Mouse (Mus musculus): ENCODE measurements around the gene Aldh2. TPM values are rescaled to one million over a fixed set of nuclear protein-coding genes. Genes with fewer than 3 reads are reported as not detected.
"Not testable (repeated sequence)": the region's sequence is repeated elsewhere in the genome, so short reads cannot be mapped to it uniquely, and the experiment has no call there.

Gene Aldh2
- polyA plus RNA-seq, 1 experiment from 2014 or later: 235 TPM

DNA sequence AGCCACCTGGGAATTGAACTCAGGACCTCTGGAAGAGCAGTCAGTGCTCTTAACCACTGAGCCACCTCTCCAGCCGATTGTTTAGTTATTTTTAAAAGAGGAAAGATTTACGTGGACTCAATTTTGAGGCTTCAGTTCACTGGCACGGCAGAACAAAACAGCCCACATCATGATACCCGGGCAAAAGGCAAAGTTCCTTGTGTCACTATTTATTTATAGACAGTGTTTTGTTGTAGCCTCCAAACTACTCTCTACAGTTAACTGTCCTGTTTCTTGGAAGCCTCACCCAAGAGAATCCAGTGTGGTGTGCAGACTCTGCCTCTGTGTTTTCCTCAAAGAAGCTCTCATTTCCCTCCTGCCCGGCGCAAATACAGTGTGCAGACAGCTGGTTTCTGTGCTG, 18.4 kb upstream of the Aldh2 start:
- H3K9me3 ChIP-seq: no peaks in the 10 kb centered on the region
- no peak overlapping the region for H3K27ac ChIP-seq
- no peak overlapping the region for H3K4me3 ChIP-seq
- H3K27me3 ChIP-seq: no peaks in the 10 kb centered on the region
- WGBS: 74% methylated on average over 6 of the region's 6 CpGs
- ATAC-seq (ENCODE audit: insufficient number of reproducible peaks, insufficient read depth, low FRiP score, low TSS enrichment): no peak
- H3K4me2 ChIP-seq (replicated peaks): no peak overlapping the region
- H3K9ac ChIP-seq: no peak overlapping the region
- H3K36me3 ChIP-seq: no peaks in the 10 kb centered on the region
- no peaks in the 10 kb centered on the region for H3K4me1 ChIP-seq

DNA sequence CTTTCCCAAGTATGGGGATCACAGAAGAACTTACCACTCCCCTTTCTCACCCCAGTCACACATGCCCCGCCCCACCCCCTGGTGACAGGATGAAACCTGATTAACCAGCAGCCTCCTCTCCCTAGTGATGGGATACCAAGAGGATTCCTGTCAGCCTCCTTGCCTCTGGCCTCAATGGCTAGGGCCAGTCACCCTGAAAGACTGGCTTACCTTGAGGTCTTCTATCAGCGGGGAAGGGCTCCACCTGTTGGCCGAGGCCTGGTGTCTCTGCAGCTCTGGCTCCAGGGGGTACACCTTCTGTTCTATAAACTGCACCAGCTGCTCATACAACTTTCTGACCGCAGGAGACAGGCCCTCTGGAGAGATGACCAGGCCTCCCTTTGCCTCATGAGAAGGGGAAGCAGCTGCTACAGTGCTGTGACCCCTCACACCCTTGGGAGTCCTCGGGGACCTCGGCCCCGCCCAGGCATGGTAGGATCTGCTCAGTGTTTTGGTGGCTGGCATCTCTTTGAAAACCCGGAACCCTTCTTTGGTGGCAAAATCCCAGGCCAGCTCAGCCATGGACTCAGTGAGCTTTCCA, 16.0 kb upstream of the Aldh2 start:
- H3K36me3 ChIP-seq; H3K27me3 ChIP-seq; H3K9me3 ChIP-seq; H3K4me1 ChIP-seq; H3K4me2 ChIP-seq (replicated peaks); ATAC-seq (ENCODE audit: insufficient number of reproducible peaks, insufficient read depth, low FRiP score, low TSS enrichment); H3K27ac ChIP-seq; H3K9ac ChIP-seq; H3K4me3 ChIP-seq: not testable (repeated sequence)
- WGBS: 61% methylated on average over 8 of the region's 8 CpGs

DNA sequence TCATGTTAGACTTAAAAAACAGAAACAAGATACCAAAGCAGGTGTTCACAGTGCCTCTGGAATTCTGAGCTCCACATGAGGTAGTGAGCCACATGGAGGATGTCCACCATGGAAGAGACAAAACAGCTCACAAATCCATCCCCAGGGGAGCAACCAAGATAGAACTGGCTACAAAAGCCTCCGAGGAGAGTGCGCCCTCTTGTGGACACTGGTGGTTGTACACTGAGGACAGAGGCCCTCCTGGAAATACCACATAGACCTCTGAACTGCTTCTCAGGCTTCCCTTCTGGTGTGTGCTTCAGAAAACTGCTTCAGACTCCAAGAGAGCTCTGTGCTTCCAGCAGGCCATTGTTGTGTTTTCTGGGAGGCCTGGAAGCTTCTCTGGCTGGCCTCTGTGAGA, 12.5 kb upstream of the Aldh2 start:
- 3% methylated on average over 2 of the region's 2 CpGs for WGBS
- H3K4me2 ChIP-seq (replicated peaks): no peak overlapping the region
- ATAC-seq (ENCODE audit: insufficient number of reproducible peaks, insufficient read depth, low FRiP score, low TSS enrichment): no peak

DNA sequence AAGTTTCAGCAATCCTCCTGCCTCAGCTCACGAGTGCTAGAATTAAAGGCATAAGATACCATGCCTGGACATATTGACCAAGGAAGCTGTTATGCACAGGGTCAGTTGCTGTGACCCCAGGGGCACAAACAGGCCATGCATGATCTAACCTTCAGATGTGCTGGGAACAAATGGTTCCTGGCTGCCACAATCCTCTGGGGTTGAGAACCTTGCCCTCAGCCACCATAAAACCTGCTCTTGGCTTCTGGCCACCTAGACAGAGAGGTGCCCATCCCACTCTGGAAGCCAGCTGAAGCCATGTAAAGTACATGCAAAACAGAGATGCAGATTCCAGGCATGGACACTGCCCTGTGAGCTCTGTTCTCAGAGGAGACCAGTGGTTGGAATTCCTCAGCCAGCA, 10.2 kb upstream of the Aldh2 start:
- H3K27ac ChIP-seq; H3K4me2 ChIP-seq (replicated peaks); H3K9ac ChIP-seq; H3K4me3 ChIP-seq; H3K9me3 ChIP-seq; ATAC-seq (ENCODE audit: insufficient number of reproducible peaks, insufficient read depth, low FRiP score, low TSS enrichment); H3K27me3 ChIP-seq; H3K4me1 ChIP-seq; H3K36me3 ChIP-seq: not testable (repeated sequence)
- 63% methylated on average over 1 of the region's 1 CpGs for WGBS

More for the DNA sequence above, 12.5 kb upstream of the Aldh2 start:
- Histone ChIP-seq H3K4me1 (no peaks in the 10 kb centered on the region), H3K9ac (no peak overlapping the region), H3K27ac (no peak overlapping the region), H3K36me3 (no peaks in the 10 kb centered on the region), H3K27me3 (no peaks in the 10 kb centered on the region), H3K9me3 (no peaks in the 10 kb centered on the region), H3K4me3 (no peak overlapping the region)

DNA sequence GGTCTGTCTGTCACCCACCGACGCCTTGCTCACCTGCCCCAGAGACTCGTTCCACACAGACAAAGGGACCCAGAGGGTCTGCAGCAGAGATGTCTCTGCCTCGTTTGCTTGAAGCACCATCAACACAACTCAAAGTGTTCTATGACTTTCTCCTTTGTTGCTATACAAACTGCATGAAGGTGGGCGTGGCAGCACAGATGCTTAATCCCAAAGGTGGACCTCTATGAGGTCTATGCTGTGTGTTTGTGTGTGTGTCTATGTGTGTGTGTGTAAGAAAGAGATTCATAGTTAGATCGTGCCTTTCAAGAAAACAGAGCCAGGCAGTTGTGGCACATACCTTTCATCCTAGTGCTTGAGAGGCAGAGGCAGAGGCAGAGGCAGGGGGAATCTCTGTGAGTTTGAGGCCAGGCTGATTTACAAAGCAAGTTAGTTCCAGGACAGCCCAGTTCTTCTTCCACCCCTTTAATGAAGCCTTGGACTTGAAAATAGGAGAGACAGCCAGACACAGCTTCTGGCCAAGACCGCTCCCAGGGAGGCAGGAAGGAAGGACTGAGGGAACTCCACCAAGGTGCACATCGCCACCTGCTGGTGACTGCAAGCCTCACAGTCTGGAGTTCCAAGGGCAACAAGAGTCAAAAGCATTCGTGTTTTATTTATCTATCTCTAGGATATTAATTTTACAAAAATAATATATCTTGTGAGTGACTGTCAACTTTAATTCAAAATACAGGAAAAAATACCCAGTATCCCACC, 8.1 kb upstream of the Aldh2 start:
- no peak overlapping the region for H3K4me2 ChIP-seq (replicated peaks)
- WGBS: 28% methylated on average over 9 of the region's 9 CpGs
- H3K4me3 ChIP-seq: no peak overlapping the region
- H3K4me1 ChIP-seq: no peaks in the 10 kb centered on the region
- H3K9ac ChIP-seq: no peak overlapping the region
- no peaks in the 10 kb centered on the region for H3K36me3 ChIP-seq
- no peaks in the 10 kb centered on the region for H3K27me3 ChIP-seq
- ATAC-seq (ENCODE audit: insufficient number of reproducible peaks, insufficient read depth, low FRiP score, low TSS enrichment): no peak
- H3K27ac ChIP-seq: no peak overlapping the region
- no peaks in the 10 kb centered on the region for H3K9me3 ChIP-seq

DNA sequence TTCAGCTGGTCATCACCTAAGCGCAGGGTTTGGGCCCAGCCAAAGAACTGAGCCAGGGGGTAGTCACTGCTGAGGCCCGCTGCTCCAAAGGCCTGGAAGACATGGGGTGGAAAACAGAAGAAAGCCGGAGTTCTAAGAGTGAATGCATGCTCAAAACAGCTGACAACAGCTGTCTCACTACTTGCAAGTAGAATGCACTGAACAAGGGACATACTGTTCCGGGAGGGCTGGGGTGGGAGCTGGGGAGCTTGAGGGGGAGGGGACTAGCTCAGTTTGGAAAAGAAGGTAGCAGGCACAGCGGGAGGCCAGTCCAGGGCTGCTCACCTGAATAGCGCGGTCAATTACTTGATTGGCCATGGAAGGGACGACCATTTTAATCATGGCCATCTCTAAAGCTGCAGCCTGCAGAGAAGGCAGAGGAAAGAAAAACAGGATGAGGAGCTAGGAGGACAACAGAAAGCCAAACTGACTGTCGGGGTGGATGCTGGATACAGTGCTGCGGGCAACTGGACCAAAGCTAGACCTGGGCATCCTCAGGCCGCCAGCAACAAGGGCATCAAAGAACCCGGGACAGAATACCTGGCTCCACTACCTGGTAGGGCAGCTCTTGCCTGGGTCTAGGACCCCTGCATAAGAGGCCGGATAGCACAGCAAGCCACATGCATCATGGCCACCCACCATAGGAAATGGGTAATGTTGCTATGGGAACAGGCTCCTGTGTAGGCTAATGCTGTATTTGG, 5.4 kb upstream of the Aldh2 start:
- no peak overlapping the region for H3K9ac ChIP-seq
- H3K36me3 ChIP-seq: no peaks in the 10 kb centered on the region
- no peak overlapping the region for H3K4me3 ChIP-seq
- no peaks in the 10 kb centered on the region for H3K27me3 ChIP-seq
- WGBS: 53% methylated on average over 13 of the region's 13 CpGs
- peaks cover 4% of the 10 kb centered on the region; the same call in 1 of the 2 replicates for H3K4me1 ChIP-seq
- no peak overlapping the region for H3K4me2 ChIP-seq (replicated peaks)
- ATAC-seq (ENCODE audit: insufficient number of reproducible peaks, insufficient read depth, low FRiP score, low TSS enrichment): no peak
- no peak overlapping the region for H3K27ac ChIP-seq
- no peaks in the 10 kb centered on the region for H3K9me3 ChIP-seq

DNA sequence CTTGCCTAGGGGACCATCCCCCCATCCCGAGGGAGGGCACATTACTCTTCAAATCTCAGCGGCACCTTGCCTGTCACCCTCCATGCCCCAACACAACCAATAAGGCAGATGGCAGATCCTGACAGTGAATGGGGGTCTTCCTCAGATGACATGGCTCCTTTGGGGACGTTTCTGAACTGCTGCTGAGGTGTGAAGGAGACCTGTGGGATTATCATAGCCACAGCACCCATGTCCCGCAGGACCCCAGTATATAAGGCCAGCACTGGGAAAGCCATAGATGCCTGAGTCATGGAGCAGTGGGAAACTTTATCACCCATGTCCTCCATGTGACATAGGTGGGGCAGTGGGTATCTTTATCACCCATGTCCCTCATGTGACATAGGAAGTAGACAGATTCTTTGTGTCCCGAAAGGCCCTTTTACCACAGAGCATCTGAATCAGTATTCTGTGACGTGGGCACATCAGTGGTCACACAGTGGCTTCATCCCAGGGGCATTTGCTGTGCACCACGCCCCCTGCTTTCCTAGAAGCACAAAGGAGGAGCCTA, 4.4 kb upstream of the Aldh2 start:
- Histone ChIP-seq H3K4me3 (no peak overlapping the region), H3K36me3 (no peaks in the 10 kb centered on the region), H3K27ac (no peak overlapping the region), H3K27me3 (no peaks in the 10 kb centered on the region), H3K9ac (no peak overlapping the region), H3K4me1 (peaks cover 4% of the 10 kb centered on the region; the same call in 1 of the 2 replicates), H3K4me2 (replicated peaks) (no peak overlapping the region), H3K9me3 (no peaks in the 10 kb centered on the region)
- ATAC-seq (ENCODE audit: insufficient number of reproducible peaks, insufficient read depth, low FRiP score, low TSS enrichment): no peak
- WGBS: 74% methylated on average over 7 of the region's 7 CpGs

DNA sequence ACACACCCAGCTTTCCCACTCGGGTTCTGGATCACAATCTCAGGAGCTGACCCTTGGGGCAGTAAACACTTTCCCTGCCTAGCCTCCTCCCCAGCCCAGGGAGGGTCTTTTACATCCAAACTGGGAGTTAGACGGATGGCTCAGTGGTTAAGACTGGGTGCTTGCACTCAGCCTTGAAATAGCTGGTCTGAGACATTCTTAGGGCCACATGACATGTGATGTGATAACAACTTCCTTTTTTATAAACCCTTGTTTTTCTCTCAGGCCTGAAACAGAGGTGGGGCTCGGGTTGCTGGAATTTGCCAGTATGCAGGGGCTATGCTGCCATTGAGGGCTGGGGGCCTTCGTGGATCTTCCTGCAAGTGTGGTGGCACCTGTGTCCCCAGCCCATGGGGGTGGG, 3.7 kb upstream of the Aldh2 start:
- Histone ChIP-seq H3K9me3 (no peaks in the 10 kb centered on the region), H3K4me2 (replicated peaks) (no peak overlapping the region), H3K27me3 (no peaks in the 10 kb centered on the region), H3K4me3 (no peak overlapping the region), H3K9ac (no peak overlapping the region), H3K36me3 (no peaks in the 10 kb centered on the region), H3K27ac (no peak overlapping the region), H3K4me1 (peaks cover 4% of the 10 kb centered on the region; the same call in 1 of the 2 replicates)
- ATAC-seq (ENCODE audit: insufficient number of reproducible peaks, insufficient read depth, low FRiP score, low TSS enrichment): no peak
- 68% methylated on average over 4 of the region's 4 CpGs for WGBS

DNA sequence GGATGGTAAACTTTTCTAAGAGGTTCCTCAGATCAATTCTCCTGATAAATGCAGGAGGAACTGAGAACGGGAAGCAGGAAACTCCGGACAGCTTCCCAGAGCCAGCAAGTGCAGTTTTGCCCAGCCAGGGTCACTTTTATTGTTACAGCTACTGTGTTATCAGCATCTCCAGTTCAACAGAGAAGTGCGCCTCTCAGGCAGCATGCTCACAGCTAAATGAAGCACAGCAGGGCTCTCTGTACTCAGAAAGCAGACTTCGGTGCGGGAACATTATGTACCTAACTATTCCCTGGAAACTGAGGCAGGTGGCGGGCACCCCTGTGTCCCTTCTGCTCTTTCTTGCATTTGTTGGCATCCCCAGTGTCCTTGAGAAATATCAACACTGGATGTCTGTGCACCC, 2.6 kb upstream of the Aldh2 start:
- 77% methylated on average over 6 of the region's 6 CpGs for WGBS
- Histone ChIP-seq H3K9ac (no peak overlapping the region), H3K27me3 (no peaks in the 10 kb centered on the region), H3K4me3 (no peak overlapping the region), H3K27ac (no peak overlapping the region), H3K36me3 (no peaks in the 10 kb centered on the region), H3K9me3 (no peaks in the 10 kb centered on the region), H3K4me2 (replicated peaks) (no peak overlapping the region), H3K4me1 (peaks cover 14% of the 10 kb centered on the region; the same call in 1 of the 2 replicates)
- no peak for ATAC-seq (ENCODE audit: insufficient number of reproducible peaks, insufficient read depth, low FRiP score, low TSS enrichment)

DNA sequence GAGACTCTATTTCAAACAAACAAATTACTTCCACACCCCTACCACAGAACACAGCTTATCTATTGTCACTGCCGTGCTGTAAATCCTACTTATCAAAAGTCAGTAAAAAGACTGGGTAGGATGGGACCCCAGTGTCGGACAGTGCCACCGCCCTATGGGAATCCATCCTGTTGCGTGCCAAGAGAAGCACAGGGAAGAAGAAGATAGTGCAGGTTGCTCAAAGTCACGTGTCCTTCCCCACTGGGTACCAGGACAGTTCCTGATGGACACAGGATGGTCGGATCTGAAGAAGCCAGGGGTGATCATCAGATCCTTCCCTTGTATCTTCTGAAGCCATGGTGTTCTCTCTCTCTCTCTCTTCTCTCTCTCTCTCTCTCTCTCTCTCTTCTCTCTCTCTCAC, 2.1 kb upstream of the Aldh2 start:
- Histone ChIP-seq H3K36me3 (no peaks in the 10 kb centered on the region), H3K9me3 (no peaks in the 10 kb centered on the region), H3K4me1 (peaks cover 15% of the 10 kb centered on the region; the same call in 1 of the 2 replicates), H3K4me3 (no peak overlapping the region), H3K27me3 (no peaks in the 10 kb centered on the region), H3K4me2 (replicated peaks) (no peak overlapping the region), H3K27ac (no peak overlapping the region), H3K9ac (no peak overlapping the region)
- WGBS: 80% methylated on average over 6 of the region's 6 CpGs
- no peak for ATAC-seq (ENCODE audit: insufficient number of reproducible peaks, insufficient read depth, low FRiP score, low TSS enrichment)

DNA sequence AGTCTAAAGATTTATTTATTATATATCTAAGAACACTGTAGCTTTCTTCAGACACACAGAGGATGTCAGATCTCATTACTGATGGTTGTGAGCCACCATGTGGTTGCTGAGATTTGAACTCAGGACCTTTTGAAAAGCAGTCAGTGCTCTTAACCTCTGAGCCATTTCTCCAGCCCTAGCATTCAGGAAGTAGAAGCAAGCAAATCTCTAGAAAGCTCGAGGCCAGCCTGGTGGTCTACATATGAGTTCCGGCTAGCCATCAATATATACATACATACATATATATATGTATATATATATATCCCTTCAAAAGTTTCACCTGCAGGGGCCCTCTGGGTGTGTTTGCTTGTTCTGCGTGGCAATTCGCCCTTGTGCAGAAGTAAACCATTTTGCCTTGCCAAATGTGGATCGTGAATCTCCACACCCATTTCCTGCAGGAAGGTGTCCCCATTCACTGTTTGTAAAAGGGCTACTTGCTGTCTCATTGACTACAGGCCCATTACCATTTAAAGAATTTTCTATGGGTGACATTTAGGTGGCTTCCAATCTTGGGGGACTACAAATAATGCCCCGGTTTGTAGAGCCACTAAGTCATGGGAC, 1.2 kb upstream of the Aldh2 start:
- H3K4me3 ChIP-seq: no peak overlapping the region
- ATAC-seq (ENCODE audit: insufficient number of reproducible peaks, insufficient read depth, low FRiP score, low TSS enrichment): no peak
- H3K27me3 ChIP-seq: no peaks in the 10 kb centered on the region
- WGBS: 83% methylated on average over 6 of the region's 6 CpGs
- H3K36me3 ChIP-seq: no peaks in the 10 kb centered on the region
- H3K9ac ChIP-seq: no peak overlapping the region
- no peaks in the 10 kb centered on the region for H3K9me3 ChIP-seq
- peak overlapping the region; percentile 92 for H3K4me2 ChIP-seq (replicated peaks)
- H3K4me1 ChIP-seq: peaks cover 15% of the 10 kb centered on the region; the same call in 1 of the 2 replicates
- H3K27ac ChIP-seq: peak overlapping the region; percentile 91

All from embryonic facial prominence, embryonic 12.5 days (tissue).